Mouse (Mus musculus) spleen, postnatal 14 days (tissue): ENCODE data around the gene Nme2.

Experiments
- DNase-seq, 2 experiments: peaks; one replicate each; pipeline ENCODE4 v3.0.0; 2021 to 2022; ENCODE audit warnings: low spot score in 2 of 2

The Nme2 gene

DNA sequence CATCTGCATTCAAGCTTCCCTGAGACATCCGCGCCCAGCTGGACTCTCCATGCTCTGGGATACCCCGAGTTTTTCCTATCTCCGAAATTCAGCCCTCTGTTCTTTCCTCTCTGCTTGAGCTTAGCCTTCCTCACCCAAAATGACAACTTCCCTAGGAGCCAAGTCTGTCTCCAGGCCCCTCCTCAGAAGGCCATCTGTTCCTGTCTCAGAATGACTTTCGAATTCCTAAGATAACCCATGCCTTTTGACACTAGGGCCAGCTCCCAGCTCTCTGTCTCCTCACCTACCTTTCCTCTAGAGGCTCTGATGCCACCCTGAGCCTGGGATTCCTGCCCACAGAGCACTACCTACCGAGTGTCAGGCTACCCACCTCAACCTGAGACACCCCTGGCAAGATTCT, at the start of gene Nme2:
TSS of gene Nme2 (minus strand) at position 101 of the 400 bp plus-strand sequence.
- DNase-seq, result no peak

DNA sequence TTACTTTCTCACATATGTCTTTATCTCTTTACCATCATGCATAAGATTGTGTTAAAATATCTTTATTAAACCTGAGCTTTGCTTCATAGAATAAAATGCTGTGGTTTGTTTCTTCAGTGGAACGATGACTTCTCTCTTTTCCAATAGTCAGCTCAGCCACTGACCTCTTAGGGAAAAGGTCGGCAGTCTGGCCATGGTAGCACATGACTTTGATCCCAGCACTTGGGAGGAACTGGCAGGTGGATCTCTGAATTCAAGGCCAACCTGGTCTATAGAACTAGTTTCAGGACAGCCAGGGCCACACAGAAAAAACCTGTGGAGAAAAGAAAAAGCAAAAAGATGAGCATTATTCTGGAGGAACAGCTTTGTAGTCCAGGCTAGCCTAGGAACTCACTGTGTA, 47.3 kb upstream of the Nme2 start:
- DNase-seq, result no peak

DNA sequence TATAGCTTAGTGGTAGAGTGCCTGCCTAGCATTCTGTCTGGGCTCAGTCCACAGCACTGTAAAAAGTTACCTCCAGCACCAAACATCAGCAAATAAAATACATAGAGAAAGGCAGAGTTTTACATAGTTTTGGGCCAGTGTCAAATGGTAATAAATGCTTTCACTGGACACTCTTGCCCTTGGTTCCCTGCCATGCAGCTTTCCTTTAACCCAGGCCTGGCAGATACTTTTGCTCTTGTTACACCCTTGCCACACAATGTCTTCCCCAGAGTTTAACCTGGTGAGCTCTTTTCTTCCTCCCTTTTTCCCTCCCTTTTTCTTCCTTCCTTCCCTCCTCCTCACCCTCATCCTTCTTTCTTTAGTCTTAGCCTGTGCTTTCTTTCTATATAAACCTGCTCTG, 43.2 kb upstream of the Nme2 start:
- no peak for DNase-seq

DNA sequence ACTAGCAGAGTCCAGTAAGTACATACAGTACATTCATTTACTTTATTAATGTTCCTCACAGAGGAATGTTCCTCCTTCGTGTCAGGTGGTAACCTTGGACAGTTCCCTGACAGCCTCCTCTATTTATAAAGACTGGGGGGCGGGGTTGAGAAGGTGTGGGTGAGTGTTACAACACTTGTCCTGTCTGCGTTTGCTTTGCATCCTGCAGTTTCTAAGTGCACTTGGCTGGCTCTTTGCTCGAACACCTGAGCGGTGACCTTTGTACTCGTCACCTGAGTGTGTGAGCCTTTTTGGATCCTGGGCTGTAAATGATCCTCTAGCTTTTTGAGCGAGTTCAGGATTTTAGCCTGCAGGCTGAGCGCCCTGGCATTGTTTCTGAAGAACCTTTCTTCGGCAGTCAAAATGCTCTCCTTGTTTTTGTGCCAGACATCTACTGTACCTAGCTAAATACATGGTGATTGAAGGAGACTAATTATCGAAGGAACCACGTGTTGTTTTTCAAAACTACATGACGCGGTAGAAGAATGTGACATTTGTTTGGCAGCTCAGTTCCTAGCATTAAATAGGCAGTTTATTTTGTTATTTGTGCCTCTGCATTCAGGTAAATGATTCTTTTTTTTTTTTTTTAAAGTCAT, 41.2 kb upstream of the Nme2 start:
- DNase-seq, result no peak

DNA sequence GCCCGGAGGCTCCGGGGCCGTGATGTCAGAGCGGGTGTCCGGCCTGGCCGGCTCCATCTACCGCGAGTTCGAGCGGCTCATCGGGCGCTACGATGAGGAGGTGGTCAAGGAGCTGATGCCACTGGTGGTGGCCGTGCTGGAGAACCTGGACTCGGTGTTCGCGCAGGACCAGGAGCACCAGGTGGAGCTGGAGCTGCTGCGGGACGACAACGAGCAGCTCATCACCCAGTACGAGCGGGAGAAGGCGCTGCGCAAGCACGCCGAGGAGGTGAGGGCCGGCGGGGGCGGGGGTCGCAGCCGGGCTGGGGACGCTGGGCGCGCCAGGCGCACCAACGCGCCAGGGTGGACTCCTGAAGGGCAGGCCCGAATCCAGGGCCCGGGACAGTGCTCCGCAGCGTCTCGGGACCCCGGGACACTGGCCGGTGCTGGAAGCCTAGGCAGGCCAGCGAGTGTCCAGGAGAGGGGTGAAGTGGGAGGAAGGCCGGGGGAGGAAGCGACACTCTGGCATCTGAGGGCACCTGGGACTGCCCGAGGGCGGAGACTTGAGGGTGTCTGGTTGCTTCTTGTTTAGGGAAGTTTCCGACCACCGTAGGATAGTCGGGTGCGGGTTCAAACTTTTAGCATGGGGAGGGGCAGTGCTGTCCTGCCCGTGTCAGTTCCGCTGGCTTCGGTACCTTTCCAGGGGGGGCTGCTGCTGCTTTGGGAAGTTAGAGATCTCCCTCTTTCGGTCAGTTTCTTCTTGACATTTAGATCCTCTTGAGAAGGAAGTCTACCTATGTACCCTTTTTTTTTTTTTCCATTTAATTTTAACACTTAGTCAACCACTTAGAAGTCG, 40.5 kb upstream of the Nme2 start:
- peak; percentile 29 to 36 for DNase-seq

DNA sequence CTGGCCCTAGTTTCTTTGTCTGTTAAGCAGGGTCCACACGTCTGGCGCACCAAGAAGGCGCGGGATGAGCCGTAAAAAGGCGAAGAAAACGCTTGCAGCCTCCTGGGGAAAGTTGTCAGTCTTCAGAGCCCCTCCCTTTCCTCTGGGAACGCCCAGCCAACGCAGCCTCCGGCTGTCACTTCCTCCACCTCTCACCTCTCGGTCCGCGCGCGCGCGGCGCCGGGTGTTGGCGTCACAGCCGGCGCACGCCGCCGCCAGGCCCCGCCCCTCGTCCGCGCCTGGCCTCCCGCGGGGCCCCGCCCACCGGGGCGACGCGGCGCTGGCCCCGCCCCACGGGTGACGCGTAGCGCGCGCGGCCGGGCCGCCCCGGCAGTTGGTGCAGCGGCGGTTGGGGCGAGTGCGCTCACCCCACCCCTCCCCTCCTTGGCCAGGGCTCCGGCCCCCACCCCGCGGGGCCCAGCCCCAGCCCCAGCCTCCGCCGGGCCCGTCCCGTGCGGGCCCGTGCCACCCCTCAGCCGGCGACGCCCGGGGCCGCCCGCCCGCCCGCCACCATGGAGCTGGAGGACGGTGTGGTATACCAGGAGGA, 39.8 kb upstream of the Nme2 start, which contains the start of gene Spag9:
TSS of gene Spag9 (plus strand) at position 372 of the 586 bp plus-strand sequence.
- DNase-seq, result peak; percentile 87 to 90

DNA sequence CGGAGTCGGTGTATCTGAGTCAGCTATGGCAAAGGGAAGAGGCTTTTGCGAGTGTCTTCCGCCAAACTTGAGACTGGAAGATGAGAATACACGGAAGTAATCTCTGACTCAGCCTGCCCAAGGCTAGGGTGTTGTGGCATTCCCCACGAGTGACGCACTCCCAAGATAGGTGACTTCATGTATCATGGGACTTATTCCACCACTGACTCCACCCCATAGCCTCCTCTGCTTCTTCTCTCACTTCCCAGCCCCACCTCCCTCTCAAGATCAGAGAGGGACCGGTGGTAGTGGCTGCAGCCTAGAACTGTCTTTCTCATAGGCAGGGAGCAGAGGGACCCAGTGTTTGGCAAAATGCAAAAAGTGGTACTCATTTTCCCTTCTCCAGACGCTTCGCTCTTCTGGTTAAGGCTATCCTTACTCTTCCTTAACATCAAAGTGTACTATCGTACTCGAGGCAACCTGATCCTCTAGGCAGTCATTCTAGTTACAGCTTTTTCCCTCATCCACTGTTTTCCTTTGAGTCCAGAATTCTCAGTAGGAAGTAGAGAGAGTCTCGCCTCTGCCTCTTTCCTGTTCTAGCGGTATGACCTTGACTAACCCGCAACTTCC, 39.2 kb upstream of the Nme2 start:
- peak; percentile 43 to 55 for DNase-seq

DNA sequence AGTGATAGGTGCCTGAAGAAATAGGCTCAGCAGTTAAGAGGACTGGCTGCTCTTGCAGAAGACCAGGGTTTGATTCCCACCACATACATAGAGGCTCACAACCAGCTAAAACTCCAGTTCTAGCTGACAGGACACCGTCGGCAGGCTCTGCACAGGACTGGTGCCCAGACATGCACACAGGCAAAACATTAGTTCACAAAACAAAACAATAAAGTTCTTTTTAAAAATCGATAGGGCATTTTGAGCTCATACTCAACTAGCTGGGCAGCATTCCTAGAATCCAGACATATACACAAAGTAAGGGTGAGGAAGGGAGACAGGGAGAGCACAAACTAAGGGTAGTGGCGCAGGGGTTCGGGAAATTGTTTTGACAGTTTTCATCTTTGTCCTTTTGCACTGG, 38.5 kb upstream of the Nme2 start:
- no peak for DNase-seq

DNA sequence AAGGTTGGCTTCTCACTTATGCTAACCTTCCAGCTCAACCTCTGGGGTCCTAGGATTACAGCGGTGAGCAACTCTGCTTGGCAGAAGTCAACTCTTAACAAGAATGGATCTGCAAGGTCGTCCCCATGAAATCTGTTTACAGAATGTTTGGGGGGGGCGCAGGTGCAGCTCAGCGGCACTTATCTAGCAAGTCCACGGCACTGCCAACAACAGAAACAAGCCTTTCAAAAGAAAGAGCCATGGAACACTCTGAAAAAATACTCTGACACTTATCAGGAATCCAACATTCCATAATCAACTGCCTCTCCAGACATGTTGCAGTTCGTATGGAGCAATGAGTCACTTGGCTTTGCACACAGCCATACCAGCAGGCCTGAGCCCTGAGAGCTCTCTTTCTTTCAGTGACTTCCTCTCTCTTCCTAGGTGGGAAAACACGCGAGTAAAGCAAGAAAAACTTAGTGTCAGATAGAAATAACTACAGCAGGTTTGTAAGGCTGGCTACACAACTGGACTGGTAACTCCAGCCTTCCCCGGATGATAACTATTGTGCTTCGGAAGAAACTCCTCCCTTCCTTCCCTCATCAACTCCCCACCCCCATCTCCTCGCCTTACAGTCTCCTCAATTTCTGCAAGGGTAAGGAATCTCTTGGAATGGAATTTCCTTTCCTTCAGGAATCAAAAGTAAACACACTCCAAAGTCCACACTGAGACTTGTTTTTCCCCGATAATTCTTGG, 32.4 kb upstream of the Nme2 start:
- DNase-seq, result no peak

DNA sequence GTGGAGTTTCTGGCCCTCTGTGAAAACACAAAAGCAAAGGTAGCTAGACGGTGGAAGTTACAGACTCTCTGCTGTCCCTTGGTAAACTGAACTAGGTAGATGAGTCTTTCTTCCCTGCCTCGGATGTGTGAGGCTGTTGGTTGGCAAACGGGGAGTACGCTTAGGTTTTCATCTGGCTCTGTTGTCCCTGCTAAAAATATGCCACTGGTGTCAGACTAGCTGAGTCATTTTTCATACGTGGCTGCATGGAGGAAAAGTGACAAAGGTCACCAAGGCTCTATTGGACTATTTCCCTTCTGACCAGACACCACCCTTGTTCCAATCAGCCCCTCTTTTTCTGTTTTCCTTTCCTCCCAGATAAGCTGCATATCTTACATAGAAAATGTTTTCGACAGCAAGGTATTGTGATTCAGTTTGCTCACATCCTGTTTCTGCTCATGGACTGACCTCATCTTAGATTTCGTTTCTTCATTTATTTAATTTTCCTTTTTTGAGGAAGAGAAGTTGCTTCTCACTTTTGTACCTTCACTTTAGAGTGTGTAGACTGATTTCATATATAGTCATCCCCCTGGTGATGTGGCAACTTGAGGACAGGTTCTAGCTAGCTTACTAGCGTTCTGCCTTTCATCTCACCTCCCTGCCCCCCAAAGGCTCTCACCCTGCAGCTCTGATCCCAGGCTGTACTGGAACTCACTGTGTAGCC, 31.7 kb upstream of the Nme2 start:
- no peak for DNase-seq

DNA sequence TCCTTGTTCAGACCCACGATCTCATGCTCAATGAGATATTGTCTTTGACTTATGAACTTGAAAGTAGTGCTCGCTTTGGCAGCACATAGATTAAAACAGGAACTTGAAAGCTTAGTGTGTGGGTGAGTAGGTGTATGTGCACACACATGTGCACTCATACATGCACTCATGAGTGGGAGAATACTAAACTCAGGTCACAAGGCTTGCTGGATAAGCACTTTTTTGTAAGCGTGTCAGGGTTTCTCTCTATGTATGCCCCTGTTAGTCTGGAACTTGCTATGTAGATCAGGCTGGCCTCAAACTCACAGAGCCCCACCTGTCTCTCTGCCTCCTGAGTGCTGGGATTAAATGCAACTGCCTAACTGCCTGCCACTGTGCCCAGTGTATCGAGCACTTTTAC, 31.0 kb upstream of the Nme2 start:
- no peak for DNase-seq

DNA sequence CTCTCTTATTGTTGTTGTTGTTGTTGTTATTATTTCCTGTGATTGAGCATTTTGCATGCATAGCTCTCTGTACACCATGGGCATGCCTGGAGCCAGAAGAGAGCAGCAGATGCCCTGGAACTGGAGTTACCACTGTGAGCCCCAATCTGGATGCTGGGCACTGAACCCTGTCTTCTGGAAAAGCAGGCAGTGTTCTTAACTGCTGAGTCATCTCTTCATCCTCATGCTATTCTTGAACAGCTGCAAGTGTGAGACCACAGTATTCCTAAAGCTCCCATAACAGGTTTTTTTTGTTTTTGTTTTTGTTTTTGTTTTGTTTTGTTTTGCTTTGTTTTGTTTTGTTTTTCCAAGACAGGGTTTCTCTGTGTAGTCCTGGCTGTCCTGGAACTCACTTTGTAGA, 30.2 kb upstream of the Nme2 start:
- DNase-seq, result no peak

DNA sequence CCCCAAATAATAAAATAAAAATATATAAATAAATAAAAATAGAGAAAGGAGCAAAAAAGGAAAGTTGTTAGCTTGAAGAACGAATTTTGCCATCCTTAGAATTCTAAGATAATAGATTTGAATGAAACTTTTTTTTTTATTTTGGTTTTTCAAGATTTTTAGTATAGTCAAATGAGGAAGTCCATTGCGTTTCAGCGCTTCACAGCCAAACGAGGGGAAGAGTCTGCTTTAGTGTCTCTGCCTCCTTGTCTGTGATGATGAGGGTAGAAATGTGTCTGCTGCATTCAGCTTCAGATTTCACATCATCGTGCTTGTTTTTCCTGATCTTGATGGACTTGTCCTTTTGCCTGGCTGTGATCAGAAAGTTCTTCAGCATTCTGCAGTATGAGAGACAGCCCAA, 29.2 kb upstream of the Nme2 start:
- DNase-seq, result no peak

DNA sequence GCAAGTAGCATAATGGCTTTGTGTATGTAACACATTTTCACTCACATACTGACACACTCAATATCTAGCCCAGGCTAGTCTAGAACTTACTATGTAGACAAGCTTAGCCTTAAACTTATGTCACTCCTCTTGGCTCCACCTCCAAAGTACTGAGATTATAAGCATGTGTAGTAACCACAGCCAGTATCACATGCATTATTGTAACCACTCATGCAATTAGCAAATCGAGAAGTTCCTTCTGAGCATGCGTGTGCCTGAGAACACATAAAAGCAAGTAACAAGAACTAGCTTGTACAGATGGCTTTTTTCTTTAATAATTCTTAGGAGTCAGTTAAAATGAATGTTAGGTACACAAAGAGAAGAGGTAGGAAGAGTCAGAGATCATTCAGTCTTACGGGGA, 28.6 kb upstream of the Nme2 start:
- DNase-seq, result no peak

DNA sequence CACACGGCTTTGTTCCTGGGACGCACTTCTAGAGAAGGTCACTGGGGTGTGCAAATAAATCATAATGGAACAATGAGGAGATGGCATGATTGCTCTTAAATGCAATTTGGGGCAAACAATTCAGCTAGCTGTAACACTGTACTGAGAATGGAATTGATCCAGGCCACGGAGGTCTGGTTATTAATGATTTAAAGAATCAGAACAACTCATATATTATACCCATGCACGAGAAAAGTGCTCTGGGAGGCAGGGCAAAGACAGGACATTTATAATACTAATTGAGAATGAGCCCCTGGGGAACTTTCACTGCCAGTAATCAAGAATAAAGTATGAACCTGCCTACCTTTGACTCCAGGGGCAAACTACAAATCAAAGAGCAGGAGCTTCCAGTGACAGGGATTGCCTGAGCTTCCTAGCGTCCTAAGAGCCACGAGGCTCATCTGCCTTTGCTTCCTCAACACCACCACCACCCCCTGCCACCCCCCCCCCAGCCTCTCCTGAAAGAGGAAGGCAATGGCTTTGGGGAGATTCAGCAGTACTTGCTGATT, 23.5 kb upstream of the Nme2 start:
- DNase-seq, result no peak

DNA sequence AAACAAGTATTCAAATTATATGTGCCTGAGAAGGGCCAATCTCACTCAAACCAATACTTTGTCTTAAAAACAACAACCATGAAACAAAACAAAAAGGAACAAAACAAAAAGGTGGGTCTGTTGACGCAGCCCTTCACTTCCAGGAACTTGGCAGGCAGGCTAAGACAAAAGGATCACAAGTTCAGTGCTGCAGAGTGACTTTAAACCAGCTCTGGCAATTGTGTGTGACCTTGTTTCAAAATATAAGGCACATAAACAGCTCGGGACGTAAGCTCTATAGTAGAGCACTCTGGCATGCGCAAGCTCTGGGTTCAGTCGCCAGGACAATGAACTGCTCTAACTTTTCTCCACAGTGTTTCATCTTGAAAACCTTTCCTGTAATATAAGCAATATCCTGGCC, 16.9 kb upstream of the Nme2 start:
- DNase-seq, result no peak

DNA sequence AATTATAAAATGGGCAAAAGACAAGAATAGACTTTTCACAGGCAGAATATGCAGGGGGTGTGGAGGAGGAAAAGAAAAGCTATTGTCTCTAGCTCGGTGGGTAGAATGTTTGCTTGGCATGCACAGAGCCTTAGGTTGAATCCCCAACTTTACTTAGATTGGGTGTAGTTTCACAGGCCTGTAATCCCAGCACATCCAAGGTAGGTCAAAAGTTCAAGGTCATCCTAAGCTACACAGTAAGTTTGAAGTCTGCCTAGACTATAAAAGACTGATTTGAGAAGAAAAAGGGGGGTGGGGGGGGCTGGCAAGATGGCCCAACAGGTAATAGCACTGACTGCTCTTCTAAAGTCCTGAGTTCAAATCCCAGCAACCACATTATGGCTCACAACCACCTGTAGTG, 13.7 kb upstream of the Nme2 start:
- DNase-seq, result no peak

DNA sequence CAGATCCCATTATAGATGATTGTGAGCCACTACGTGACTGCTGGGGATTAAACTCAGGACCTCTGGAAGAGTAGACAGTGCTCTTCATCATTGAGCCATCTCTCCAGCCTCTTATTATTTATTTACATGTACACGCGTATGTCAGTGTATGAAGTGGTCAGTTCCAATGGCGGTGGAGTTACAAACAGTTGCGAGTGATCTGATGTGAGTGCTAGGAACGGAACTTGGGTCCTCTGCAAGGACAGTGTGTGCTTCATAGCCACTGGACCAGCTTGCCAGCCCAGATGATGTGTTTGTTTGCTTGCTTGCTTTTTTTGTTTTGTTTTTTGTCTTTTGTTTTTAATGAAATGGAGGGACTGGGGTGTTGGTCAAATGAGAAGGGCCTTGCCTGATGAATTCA, 13.1 kb upstream of the Nme2 start:
- DNase-seq, result no peak

DNA sequence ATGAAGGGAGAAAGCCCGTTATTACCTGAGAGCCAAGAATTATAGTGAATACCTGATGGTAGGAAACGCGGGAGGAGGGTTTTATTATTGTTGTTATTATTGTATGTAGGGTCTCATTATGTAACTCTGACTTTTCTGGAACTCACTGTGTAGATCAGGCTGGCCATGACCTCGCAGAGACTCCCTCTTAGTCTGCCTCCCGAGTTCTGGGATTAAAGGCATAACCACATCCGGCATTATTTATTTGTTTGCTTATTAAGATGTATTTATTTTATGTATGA, 12.7 kb upstream of the Nme2 start:
- no peak for DNase-seq

DNA sequence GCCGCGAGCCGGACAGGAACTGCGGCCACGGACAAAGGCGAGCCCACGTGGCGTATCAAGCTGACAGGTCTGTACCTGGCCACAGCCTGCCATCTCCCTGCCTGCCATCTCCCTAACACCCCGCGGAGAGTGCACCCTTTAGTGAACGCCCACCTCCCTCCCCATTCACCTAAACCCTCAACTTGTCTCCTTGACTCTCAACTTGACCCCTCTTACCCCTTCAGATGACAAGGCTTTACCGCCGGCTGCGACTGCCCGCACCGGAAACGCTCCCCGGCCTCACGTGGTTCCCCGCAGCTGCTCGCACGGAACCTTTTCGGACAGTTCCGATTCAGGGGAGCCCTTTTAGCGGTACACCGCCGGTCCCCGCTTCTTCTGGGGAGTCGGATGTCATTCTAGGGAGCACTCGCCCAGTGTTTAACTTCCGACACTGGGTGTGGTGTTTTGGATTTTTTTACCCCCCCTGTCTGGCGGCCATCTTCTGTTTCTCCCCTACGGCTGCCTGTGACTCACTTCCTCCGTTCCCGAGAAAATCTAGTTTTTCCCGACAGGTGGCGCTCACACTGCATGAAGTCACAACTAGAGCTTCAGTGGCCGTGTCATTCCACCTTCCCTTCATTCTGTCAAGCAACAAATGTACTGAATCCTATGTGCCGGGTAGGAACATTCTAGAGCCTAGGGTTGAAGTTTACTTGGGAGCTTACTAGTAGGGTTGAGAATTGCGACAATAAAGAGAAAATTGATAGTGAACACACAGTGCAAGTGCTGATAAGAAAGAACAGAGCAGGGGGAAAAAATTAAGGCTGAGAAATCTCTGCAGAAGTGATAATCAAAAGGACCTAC, 12.2 kb upstream of the Nme2 start, which contains the start of the genes Gm20390 and Nme1:
TSS of gene Gm20390 (minus strand) at position 289 of the 843 bp plus-strand sequence.
TSS of gene Nme1 (minus strand) at position 517 of the 843 bp plus-strand sequence.
- peak; percentile 92 to 94 for DNase-seq
